ENCODE assay signal across 8 mouse cellular contexts in genomic region chr8:126590024-126590529, GRCm38 (mm10). TPM values are rescaled to one million over a fixed set of nuclear protein-coding genes. Genes with fewer than 3 reads are reported as not detected.
DNase-seq lines count a peak whose midpoint lies in the region; ATAC-seq and TF ChIP-seq lines count a peak whose summit lies in the region.

No protein-coding gene starts in this region.

- no peak; the same call in 1 of the 2 replicates for TF ChIP-seq POLR2A in cortical plate, adult 2 months (IDR thresholded peaks at IDR 0.05; ENCODE audit: extremely low read depth, insufficient read depth, low read length)

- H3K4me3 ChIP-seq in cortical plate, adult 2 months (ENCODE audit: insufficient read depth, low read length): peak overlapping the region; percentile 78
- peak overlapping the region; percentile 97 for H3K4me3 ChIP-seq in heart, embryonic 12.5 days
- H3K4me3 ChIP-seq in kidney, embryonic 16.5 days (ENCODE audit: low read length): peak overlapping the region; percentile 92

- peaks cover 8% of the 10 kb centered on the region for H3K4me1 ChIP-seq in cortical plate, adult 2 months (ENCODE audit: control insufficient read depth, insufficient read depth, low read length)
- H3K4me1 ChIP-seq in heart, embryonic 12.5 days (replicated peaks): peaks cover 31% of the 10 kb centered on the region
- H3K4me1 ChIP-seq in kidney, embryonic 16.5 days (ENCODE audit: insufficient read depth, low read length): peaks cover 42% of the 10 kb centered on the region

- H3K9me3 ChIP-seq in heart, embryonic 12.5 days (replicated peaks): no peaks in the 10 kb centered on the region
- no peaks in the 10 kb centered on the region for H3K9me3 ChIP-seq in kidney, embryonic 16.5 days (ENCODE audit: low read length)

- no peak for TF ChIP-seq CTCF in cortical plate, adult 2 months (IDR thresholded peaks at IDR 0.05; ENCODE audit: extremely low read depth, insufficient read depth, low read length)

- peaks cover 43% of the 10 kb centered on the region for H3K36me3 ChIP-seq in heart, embryonic 12.5 days
- H3K36me3 ChIP-seq in kidney, embryonic 16.5 days (ENCODE audit: insufficient read depth, low read length): peaks cover 30% of the 10 kb centered on the region

- H3K4me2 ChIP-seq in heart, embryonic 12.5 days: peak overlapping the region; percentile 97
- H3K4me2 ChIP-seq in kidney, embryonic 16.5 days (replicated peaks; ENCODE audit: low read depth, low read length): peak overlapping the region; percentile 96

- ATAC-seq in heart, embryonic 12.5 days (ENCODE audit: insufficient number of reproducible peaks, low FRiP score): no peak
- ATAC-seq in kidney, embryonic 16.5 days (ENCODE audit: low FRiP score, low TSS enrichment): no peak

- peak overlapping the region; percentile 76 for H3K27ac ChIP-seq in cortical plate, adult 2 months (ENCODE audit: insufficient read depth, low read length)
- peak overlapping the region; percentile 94 for H3K27ac ChIP-seq in heart, embryonic 12.5 days (ENCODE audit: poor library complexity, severe bottlenecking)
- H3K27ac ChIP-seq in kidney, embryonic 16.5 days (ENCODE audit: low read length): peak overlapping the region; percentile 89

- H3K27me3 ChIP-seq in heart, embryonic 12.5 days (replicated peaks): no peaks in the 10 kb centered on the region
- no peaks in the 10 kb centered on the region for H3K27me3 ChIP-seq in kidney, embryonic 16.5 days (ENCODE audit: insufficient read depth, low read length)

- peak; percentile 56 for DNase-seq in urinary bladder, postnatal 14 days (ENCODE audit: low spot score)
- DNase-seq in urinary bladder, postnatal 25 days (ENCODE audit: low spot score): no peak
- DNase-seq in lung, postnatal 36 days: peak; percentile 90
- peak; percentile 69 to 77 for DNase-seq in spleen, postnatal 36 days (ENCODE audit: low spot score in 2 of 2)
- DNase-seq in right cerebral cortex, adult 18-20 months: no peak

- 3% methylated on average over 14 of the region's 14 CpGs for WGBS in heart, embryonic 12.5 days
- under 1% methylated on average over 14 of the region's 14 CpGs for WGBS in kidney, embryonic 16.5 days

- H3K9ac ChIP-seq in heart, embryonic 12.5 days: peak overlapping the region; percentile 96
- peak overlapping the region; percentile 100 for H3K9ac ChIP-seq in kidney, embryonic 16.5 days (replicated peaks; ENCODE audit: low read length)

RNA-seq across cellular contexts. Expression of gene Irf2bp2, which starts 3.7 kb away (rescaled TPM):
- 32.9 and 33.2 TPM in 2 replicates for polyA plus RNA-seq in cortical plate, adult 2 months (2012; rRNA removed)
- 8.9 and 9.7 TPM in 2 replicates for polyA plus RNA-seq in heart, embryonic 12.5 days (2016; fragmentation: Nextera tagmentation; extraction: Ambion mirVana)
- polyA plus RNA-seq in kidney, embryonic 16.5 days (2015; fragmentation: Nextera tagmentation; extraction: Ambion mirVana): 11.5 and 12.1 TPM in 2 replicates

Comparison
In these comparisons a context has a peak if more than half of its experiments do, and no peak if none do; other contexts are left out.
1. DNase-seq: peak in urinary bladder, postnatal 14 days (single experiment), lung, postnatal 36 days (single experiment) and spleen, postnatal 36 days (2 of 2); none in urinary bladder, postnatal 25 days (single experiment) and right cerebral cortex, adult 18-20 months (single experiment).
2. Peak in every context shown above with its lines, with median percentiles within 50 percentile points of each other: H3K27ac ChIP-seq and H3K4me3 ChIP-seq.